Mouse (Mus musculus) WW6 (cell line): ENCODE measurements around the gene Gm43720.

Source experiments
- DNase-seq: peaks from one replicate; pipeline ENCODE4 v3.0.0-alpha.2; 2013; ENCODE audit warnings: low read depth, low spot score

Gm43720 gene

DNA sequence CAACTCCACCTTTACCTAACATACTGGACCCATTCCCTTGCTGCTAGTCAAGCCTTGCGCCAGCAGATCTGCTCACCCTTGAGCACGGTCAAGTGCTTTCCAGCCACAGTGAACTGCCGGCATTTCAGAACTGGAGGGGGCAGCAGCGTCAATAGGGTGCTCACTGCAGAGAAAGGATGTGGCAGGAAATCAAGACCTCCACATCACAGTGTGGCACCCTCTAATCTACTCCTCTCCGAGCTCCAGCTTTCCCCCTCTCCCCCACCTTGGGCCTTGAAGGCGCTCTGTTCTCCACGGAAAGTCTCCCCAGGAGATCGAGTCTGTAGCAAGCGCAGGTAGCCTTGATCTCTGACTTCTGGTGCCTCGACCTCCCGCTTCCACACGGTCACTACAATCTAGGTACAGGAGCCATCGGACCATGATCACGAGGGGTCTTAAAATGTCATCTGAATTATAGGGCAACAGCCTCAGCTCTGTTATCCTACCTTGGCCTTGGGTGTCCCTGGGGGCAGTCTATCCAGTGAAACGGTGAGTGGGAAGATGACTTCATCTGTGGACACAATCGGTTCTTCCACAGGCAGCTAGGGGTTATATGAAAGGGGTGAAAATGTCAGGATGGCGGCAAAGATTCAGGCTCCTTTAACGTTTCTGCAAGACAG is 17.0 kb downstream of the Gm43720 start:
- no peak for DNase-seq

DNA sequence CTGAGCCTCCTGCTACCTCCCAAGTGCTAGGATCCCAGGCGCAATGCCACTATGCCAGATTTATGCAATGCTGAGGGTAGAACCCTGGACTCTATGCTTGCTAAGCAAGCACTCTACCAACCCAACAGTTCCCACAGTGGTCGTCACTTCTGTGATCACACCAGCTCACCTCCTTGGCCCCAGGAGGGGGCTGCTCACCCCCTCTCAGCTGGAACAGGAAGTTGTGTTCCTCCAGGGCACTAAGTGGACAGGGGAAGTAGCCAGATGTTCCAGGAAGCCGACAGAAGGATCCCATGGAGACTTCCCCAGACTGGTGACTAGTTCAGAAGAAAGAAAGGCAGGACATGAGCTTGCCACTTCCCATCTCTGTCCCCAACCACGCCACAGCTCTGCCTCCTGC is 17.8 kb downstream of the Gm43720 start:
- DNase-seq: no peak

DNA sequence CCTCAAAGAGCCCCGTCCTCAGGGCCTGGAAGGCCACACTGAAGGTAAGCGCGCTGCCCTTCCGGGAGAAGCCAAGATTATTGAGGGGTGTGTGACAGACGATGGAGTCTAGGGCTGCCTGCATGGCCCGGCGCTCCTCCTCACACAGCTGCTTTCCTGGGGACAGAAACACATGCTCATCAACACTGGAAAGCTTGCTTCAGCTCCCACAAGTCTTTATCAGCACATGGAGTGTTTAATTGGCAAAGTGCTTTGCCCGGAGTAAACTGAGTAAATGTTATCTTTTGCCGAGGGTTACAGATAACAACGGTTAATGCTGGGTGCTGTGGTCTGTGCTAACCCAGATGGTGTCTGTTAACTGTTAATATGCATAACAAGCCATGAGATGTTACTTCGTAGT is 18.9 kb downstream of the Gm43720 start:
- no peak for DNase-seq

DNA sequence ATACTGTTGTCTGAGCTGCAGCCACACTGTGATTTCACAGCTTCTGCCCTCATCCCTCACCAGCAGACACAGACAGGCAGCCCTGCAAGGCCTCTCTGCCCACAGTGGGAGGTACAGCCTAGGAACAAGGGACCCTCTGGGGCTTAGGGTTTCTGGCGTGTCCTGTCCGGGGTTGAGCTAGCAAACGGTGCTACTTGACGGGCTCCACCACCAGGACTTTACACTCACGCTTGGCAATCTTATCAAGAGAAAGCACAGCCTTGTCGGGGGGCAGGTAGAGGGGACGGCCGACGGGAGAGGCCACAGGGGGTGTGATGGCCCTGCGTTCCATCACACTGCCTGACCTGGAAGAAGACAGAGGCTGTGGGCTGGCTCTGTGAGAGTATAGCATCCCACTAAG is 19.7 kb downstream of the Gm43720 start:
- no peak for DNase-seq

DNA sequence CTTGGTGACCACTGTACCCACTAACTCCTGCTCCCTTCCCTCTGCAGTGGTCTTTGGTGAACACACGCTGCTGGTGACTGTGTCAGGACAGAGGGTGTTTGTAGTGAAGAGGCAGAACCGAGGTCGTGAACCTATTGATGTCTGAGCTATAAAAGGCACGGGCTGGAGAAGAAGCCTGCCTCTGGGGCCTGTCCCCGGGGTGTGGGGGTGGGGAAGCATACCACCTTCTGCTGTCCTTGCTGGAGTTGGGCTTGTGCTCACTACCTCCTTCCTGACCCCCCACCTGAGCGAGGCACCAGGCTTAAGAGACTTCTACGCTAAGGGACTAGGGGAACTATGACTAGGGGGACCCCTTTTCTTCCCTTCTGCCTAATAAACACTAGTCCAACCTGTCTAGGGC is 20.8 kb downstream of the Gm43720 start:
- DNase-seq: no peak

DNA sequence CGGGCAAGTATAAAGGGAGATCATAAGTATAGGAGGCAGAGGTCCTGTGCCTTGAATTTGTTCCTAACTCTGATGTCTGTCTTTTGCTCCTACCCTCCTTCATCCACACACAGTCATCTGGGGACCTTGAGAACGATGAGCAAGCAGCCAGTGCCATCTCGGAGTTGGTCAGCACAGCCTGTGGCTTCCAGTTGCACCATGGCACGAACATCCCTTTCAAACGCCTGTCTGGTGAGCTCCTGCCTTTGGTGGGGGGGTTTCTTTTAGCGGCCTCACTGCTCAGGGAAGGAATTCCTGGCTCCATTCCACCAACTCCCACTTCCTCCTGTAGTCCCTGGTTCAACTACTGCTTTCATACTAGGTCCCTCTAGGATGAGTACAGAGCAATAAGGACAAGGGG is 21.2 kb downstream of the Gm43720 start:
- no peak for DNase-seq

DNA sequence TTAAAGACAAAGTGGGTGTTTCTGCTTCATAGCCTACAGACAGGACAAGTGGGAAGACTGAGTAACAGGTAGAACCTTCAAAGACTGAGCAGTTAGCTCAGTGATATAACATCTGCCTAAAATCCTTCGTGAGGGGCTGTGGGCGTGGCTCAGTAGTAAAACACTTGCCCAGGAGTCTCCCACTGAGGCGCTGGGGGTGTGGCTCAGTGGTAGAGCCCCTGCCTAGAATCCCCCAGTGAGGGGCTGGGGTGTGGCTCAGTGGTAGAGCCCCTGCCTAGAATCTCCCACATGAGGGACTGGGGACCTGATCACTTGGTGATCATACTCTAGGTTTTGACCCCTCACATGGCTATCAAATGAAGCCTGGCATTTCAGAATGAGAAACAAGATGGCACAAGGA is 21.7 kb downstream of the Gm43720 start:
- DNase-seq: no peak

DNA sequence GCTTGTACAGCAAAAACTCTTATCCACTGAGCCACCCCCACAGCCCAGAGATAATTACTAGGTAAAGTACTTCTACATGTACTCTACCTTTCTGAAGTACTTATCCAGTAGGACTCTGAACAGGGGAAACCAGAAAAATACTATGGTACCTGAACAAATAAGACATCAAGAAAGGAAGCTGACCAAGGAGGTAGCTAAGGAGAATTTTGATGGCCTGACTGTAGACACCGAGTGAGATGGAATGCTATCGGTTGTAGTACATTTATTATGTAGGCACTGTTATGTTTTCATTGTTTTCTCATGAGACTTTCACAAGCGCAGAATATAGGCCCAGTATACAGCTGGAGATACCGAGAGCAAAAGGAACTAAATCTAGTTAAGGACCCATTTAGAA is 22.2 kb downstream of the Gm43720 start:
- no peak for DNase-seq

DNA sequence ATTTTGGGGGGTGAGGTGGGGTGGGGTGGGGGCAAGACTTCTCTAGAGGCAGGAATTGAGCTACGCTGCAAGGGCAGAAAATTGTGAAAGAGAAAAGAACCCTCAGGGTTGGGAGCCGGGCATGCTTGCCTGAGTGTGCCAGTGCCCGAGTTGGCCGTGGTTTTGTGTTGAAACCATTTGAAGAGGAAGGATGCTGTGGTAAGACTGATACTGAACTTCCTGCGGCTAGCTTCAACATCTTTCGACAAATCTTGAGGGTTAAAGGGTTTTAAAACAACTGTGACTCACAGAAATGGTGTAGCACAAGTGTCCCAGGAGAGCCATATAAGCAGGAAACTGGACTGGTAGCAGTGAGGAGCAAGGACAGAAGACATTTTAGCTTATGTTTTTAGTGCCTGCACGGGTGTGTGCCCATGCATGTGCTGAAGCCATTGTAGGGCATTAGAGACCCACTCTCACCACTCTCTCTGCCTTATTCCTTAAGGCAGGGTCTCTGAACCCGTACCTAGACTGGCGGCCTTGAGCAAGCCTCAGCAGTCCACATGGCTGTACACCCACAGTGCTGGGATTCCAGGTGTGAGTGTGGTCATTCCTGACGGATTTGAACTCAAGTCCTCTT is 22.7 kb downstream of the Gm43720 start:
- no peak for DNase-seq

DNA sequence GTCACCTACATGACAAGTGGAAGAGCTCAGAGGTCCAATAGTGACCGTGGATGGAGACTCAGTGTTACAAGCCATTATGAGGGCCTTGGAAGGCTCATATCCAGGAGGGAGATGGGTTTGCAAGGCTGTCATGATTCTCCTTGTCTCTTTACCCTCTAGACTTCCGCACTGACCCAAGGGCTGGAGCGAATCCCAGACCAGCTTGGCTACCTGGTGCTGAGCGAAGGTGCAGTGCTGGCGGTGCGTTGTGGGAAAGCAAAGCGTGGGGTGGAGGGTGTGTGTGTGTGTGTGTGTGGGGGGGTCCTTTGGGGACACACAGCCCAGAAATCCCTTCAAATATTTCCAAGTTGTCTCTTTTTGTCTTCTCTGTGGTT is 23.7 kb downstream of the Gm43720 start:
- DNase-seq: no peak

DNA sequence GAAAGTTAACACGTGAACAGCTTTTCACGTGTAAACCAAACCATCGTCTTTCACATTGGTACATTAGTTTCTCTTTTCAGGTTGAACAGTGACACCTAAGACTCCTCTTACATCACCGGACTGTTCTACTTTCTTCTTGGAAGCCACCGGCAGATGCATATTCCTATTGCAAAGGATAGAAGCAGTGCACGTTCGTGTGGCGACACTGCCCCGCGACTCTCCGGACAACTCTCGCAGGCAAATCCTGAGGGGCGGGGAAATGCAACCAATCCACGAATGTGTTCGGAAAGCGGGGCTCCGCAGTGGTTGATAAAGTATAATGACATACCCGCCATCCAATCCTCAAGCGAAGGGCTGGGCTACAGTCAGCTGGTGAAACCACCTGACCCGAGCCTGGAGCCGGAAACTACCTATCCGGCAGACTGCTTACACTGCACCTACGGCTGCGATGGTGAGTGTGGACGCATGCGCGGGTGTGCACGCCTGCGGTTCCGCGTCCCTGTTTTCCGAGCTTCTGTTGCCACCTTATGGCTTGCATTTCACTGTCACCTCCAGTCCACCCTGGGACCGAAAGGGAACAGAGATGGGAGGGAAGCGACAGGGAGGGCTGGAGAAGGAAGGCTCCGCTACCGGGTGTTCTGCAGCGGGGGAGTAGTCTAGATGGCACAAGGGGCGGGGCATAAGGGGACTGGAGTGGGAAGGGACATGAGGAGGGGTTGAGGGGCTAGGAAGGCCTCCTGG is 24.2 kb downstream of the Gm43720 start, which contains the start of gene Lamtor4:
TSS of gene Lamtor4 (plus strand) at position 130 of the 741 bp plus-strand sequence.
- peak; percentile 85 for DNase-seq

DNA sequence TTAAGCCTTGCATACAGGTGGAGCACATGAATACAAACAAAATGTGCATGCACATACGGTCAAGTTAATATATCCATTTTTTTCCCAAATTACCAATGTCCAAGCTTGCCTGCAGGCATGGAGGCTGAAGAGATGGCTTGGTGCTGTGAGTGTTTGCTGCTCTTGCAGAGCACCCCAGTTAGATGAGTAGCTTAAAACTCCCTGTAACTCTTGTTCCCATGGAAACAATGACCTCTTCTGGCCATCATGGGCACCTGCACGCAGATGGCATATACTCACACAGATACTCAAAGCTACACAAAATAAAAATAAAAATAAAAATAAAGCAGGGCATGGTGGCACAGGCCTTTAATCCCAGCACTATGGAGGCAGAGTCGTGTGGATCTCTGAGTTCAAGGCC is 26.7 kb downstream of the Gm43720 start:
- no peak for DNase-seq

DNA sequence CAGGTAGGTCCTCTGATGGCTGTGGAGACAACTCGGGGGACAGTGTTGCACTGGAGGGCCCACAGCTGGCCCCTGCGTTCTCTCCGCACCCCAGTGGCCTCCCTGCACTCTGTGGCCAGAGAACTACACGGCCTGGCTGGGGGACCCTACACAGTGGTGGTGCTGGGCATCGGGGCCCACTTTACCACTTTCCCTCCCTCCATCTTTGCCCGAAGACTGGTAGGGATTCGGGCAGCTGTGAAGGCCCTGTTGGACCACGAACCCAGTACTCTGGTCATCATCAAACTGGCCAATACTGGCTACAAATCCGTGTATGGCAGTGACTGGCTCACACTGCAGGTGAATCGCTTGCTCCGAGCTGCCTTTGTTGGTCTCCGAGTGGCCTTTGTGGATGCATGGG is 28.6 kb downstream of the Gm43720 start:
- DNase-seq: no peak

DNA sequence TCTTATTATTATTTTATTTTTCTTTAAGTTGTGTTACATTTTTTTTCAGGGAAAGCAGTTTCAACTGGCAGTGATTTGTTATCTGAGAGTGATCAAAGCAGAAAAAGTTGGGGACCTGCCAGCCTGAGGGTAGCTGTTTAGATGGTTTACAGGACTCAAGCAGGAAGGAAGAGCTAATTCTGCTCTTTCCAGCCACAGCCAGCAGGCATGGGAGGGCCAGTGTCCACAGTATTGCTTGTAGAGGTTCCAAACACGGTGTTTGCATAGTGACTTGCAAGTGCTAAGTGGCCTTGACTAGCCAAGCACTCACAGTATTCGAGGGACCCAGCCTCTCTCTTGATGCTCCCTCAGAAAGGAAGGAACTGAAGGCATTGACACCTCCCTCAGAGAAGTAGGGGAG is 38.2 kb downstream of the Gm43720 start:
- no peak for DNase-seq

DNA sequence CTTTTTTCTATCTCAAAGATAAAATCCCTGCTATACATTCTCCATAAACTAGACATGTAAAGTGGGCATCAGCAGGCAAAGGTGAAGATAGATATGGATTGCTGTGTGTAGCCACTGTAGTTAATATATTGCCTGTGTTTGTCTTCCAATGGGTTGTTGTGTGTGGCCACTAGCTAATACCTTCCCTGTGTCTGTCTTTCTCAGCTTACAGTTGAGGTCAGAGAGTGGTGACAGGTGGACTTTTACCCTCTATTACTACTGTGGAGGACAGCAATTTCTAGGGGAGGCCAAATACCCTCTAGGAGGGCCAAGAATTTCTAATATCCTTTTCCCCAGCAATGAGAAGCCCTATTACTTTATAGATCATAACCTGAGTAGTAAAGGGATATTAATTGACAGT is 45.5 kb downstream of the Gm43720 start:
- DNase-seq: no peak

DNA sequence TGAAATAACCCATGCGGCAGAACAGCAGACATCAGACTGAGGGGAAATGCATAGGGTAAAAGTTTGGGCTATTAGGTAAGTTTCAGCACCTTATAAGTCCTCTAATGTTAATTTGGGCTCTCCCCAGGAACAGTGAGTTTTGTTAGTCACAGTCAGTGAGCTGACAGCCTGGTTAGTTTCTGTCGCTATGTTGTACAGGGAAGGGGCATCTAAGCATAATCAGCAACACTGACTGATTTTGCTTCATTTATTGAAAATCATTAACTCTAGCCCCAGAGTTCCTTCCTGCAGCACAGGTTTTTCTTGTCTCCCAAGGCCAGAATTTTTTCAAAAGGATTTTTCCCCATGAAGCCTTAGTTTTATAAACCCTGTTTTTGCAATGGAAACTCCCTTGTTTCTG is 46.0 kb downstream of the Gm43720 start:
- no peak for DNase-seq

DNA sequence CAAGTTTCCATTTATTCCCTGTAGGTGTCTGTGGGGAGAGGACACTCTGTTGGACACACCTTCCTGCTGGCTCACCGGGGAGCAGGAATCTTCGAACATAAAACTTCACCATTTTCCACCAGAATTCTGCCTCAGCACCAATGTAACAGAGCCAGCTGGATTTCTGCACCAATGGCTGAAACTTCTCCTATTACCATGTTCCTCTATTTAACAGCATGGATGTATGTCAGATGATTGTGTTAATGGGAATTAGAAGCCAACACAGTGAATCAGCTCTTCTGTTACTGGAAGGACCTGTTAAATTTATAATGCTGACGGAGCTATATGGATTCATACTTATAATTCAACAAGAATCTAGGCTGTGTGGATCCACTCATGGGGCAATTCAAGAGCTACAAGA is 50.2 kb downstream of the Gm43720 start:
- no peak for DNase-seq

DNA sequence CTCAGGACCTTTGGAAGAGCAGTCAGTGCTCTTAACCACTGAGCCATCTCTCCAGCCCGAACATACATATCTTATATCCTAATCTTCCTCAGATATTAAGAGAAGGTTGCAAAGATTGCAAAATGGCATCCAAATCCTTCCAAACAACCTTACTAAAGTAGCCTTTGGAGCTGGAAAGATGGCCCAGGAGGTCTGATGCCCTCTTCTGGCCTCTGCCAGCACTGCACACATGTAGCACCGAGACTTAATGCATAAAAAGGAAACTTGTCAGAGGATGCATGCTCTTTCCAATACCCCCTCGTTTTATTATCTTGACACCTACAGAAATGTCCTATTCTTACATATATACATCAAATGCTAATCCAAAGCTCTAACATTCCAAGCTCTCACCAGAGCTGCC is 51.7 kb downstream of the Gm43720 start:
- no peak for DNase-seq

DNA sequence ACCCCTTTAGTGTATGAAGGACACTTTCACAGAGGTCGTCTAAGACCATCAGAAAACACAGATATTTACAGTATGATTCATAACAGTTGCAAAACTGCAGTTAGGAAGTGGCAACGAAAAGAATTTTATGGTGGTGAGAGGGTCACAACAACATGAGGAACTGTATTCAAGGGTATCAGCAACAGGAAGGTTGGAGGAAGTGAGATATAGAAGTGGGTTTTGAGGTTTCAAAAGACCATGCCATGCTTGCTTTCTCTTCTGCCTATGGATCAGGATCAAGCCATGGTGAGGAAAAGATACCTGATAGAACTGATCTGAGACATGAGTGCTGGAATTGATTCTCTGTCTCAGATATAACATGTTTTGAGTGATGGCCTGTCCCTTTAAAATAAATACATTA is 52.4 kb downstream of the Gm43720 start:
- DNase-seq: no peak

DNA sequence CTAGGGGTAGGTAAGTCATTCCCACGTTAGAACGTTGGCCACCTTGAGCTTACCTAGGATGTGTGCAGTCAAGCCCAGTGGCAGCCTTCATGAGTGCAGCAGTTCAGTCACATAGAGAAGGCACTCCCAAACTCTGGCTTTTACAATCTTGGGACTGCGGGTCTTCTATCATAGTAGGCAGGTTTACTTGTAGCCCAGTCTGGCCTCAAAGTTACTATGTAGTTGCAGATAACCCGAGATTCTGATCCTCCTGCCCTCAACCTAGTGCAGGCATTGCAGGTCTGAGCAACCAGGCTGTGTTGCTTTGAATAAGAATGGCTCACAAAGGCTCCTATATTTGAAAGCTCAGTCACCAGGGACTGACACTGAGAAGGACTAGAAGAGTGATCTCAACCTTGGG is 53.3 kb downstream of the Gm43720 start:
- DNase-seq: no peak

DNA sequence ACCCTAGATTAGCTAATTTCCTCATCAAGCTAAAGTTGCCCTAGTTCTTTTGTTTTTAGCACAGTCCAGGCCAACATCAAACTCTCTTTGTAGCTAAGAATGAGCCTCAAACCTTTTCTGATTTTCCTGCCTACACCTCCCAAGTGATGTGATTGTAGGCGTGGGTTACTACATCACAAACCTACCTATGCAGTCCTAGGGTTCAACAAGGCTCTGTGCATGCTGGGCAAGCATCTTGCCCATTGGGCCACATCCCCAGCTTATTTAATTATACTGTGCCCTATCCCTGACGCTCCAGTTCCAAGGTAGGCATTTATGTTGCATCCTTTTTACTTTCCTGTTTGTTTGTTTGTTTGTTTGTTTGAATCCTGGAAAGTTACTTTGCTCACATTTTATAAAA is 54.1 kb downstream of the Gm43720 start, which contains the start of gene Nxpe5:
TSS of gene Nxpe5 (plus strand) at position 199 of the 400 bp plus-strand sequence.
- no peak for DNase-seq

DNA sequence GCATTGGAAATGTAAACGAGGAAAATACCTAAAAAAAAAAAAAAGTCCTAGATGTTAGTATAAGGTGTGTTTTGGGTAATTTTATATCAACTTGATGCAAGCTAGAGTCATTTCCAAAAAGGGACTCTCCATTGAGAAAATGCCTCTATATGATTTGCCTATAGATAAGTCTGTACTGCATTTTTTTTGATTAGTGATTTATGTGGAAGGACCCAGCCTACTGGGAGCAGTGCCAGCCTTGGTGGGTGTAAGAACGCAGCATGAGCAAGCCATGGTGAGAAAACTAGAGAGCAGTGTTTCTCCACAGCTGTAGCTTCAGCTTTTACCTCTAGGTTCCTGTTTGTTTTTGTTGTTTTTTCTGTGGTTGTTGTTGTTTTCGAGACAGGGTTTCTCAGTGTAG is 56.5 kb downstream of the Gm43720 start:
- no peak for DNase-seq

DNA sequence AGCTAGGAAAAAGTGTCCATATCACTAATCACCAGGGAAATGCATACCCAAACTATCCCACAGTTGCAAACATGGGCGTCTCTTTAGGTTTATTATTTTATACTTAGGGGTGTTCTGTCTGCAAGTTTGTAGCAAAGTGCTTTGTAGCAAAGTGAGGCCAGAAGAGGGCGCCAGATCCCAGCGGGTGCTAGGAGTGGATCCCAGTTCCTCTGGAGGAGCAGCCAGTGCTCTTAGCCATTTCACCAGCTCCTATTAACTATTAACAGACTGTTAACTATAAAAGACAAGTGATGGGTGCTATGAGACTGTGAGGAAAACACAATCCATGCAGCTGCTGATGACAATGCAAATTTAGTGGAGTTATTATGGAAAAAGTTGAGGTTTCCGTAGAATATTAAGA is 57.6 kb downstream of the Gm43720 start:
- DNase-seq: no peak
